Mouse (Mus musculus) forebrain, embryonic 14.5 days (tissue): Measurements from ENCODE around the gene Ankk1. TPM values are rescaled to one million over a fixed set of nuclear protein-coding genes. Genes with fewer than 3 reads are reported as not detected.

Experiments used
- ATAC-seq: fragments of 200-750 bp; cut with Nextera tagmentation; 2 replicates; pipeline ENCODE4 v1.8.0; 2017; ENCODE audit warnings: mild to moderate bottlenecking, moderate library complexity
- DNase-seq: peaks from one replicate; pipeline ENCODE4 v3.0.0-alpha.2; 2015; ENCODE audit warnings: low spot score
- H3K27ac ChIP-seq: fragments of 300-500 bp; sonication (generic); 2 replicates; pipeline ENCODE4 v1.5.1; 2014; ENCODE audit warnings: low read depth, mild to moderate bottlenecking, control low read depth, low read length, moderate library complexity
- H3K27me3 ChIP-seq: fragments of 300-500 bp; sonication (generic); replicated peaks from 2 replicates; pipeline ENCODE4 v1.6.1; 2014; ENCODE audit warnings: low read length, control low read depth, mixed read lengths; ENCODE audit not compliant: control insufficient read depth, insufficient read depth
- H3K36me3 ChIP-seq: fragments of 300-500 bp; sonication (generic); 2 replicates; pipeline ENCODE4 v1.6.1; 2014; ENCODE audit warnings: low read length, control low read depth; ENCODE audit not compliant: control insufficient read depth, insufficient read depth
- H3K4me1 ChIP-seq: fragments of 300-500 bp; sonication (generic); 2 replicates; pipeline ENCODE4 v1.6.1; 2014; ENCODE audit warnings: antibody characterized with exemption, low read length, control low read depth; ENCODE audit not compliant: control insufficient read depth, insufficient read depth
- H3K4me2 ChIP-seq: fragments of 300-500 bp; sonication (generic); 2 replicates; pipeline ENCODE4 v1.6.1; 2014; ENCODE audit warnings: mild to moderate bottlenecking, control low read depth, low read length
- H3K4me3 ChIP-seq: fragments of 300-500 bp; sonication (generic); 2 replicates; pipeline ENCODE4 v1.5.1; 2014; ENCODE audit warnings: low read depth, low read length, control low read depth
- H3K9ac ChIP-seq: fragments of 300-500 bp; sonication (generic); 2 replicates; pipeline ENCODE4 v1.6.1; 2014; ENCODE audit warnings: mild to moderate bottlenecking, low read length, control low read depth, moderate library complexity
- H3K9me3 ChIP-seq: fragments of 300-500 bp; sonication (generic); replicated peaks from 2 replicates; pipeline ENCODE4 v1.6.1; 2016; ENCODE audit warnings: low read length, control low read depth, mixed read lengths; ENCODE audit not compliant: control insufficient read depth
- WGBS: fragments of 180-500 bp; shearing (Covaris S2); extraction: QIAGEN DNeasy Blood & Tissue Kit; methylation state at CpG from one replicate; pipeline ENCODE4 v1.1.7; 2014; 5-methylcytosine and 5-hydroxymethylcytosine counted together
- polyA plus RNA-seq: library from polyadenylated mRNA; unstranded; fragments of >200 nt; fragmentation: Nextera tagmentation; extraction: Ambion mirVana; gene quantifications from 2 replicates; pipeline ENCODE4 v1.2.1, GENCODE M21; 2014

Ankk1 gene
- polyA plus RNA-seq, 1 experiment from 2014 or later: 0.14 TPM

GRCm38 (mm10) chr9:49425585-49425984 lies 1.2 kb downstream of the Ankk1 start:
- H3K27me3 ChIP-seq: no peaks in the 10 kb centered on the region
- DNase-seq: no peak
- H3K4me1 ChIP-seq: no peaks in the 10 kb centered on the region
- no peak overlapping the region for H3K9ac ChIP-seq
- H3K4me2 ChIP-seq: no peak overlapping the region
- H3K4me3 ChIP-seq: no peak overlapping the region
- ATAC-seq: no peak
- H3K9me3 ChIP-seq: no peaks in the 10 kb centered on the region
- no peak overlapping the region for H3K27ac ChIP-seq
- no peaks in the 10 kb centered on the region for H3K36me3 ChIP-seq
- WGBS: 64% methylated on average over 1 of the region's 1 CpGs

GRCm38 (mm10) chr9:49423866-49424265 lies 3.0 kb downstream of the Ankk1 start:
- ATAC-seq (no peak), DNase-seq (no peak)
- no peak overlapping the region for H3K4me2 ChIP-seq
- no peaks in the 10 kb centered on the region for H3K36me3 ChIP-seq
- 90% methylated on average over 5 of the region's 5 CpGs for WGBS
- no peaks in the 10 kb centered on the region for H3K27me3 ChIP-seq
- no peaks in the 10 kb centered on the region for H3K9me3 ChIP-seq
- H3K27ac ChIP-seq: no peak overlapping the region
- H3K4me3 ChIP-seq: no peak overlapping the region
- no peaks in the 10 kb centered on the region for H3K4me1 ChIP-seq
- no peak overlapping the region for H3K9ac ChIP-seq

- Histone ChIP-seq H3K4me3 (no peak overlapping the region), H3K36me3 (no peaks in the 10 kb centered on the region), H3K4me1 (no peaks in the 10 kb centered on the region), H3K4me2 (no peak overlapping the region), H3K9ac (no peak overlapping the region), H3K9me3 (no peaks in the 10 kb centered on the region), H3K27me3 (no peaks in the 10 kb centered on the region), H3K27ac (no peak overlapping the region)
- WGBS: 86% methylated on average over 5 of the region's 5 CpGs
- no peak for DNase-seq
- no peak for ATAC-seq
Measured at GRCm38 (mm10) chr9:49410621-49411020, 16.2 kb downstream of the Ankk1 start.

GRCm38 (mm10) chr9:49407028-49407427 lies 19.8 kb downstream of the Ankk1 start:
- Histone ChIP-seq H3K36me3 (no peaks in the 10 kb centered on the region), H3K4me2 (no peak overlapping the region), H3K27ac (no peak overlapping the region), H3K4me1 (no peaks in the 10 kb centered on the region), H3K9me3 (no peaks in the 10 kb centered on the region), H3K9ac (no peak overlapping the region), H3K27me3 (no peaks in the 10 kb centered on the region), H3K4me3 (no peak overlapping the region)
- WGBS: 88% methylated on average over 5 of the region's 5 CpGs
- DNase-seq (no peak), ATAC-seq (no peak)

- Histone ChIP-seq H3K4me1 (no peaks in the 10 kb centered on the region), H3K27ac (no peak overlapping the region), H3K4me3 (no peak overlapping the region), H3K4me2 (no peak overlapping the region), H3K9me3 (no peaks in the 10 kb centered on the region), H3K9ac (no peak overlapping the region), H3K27me3 (no peaks in the 10 kb centered on the region), H3K36me3 (no peaks in the 10 kb centered on the region)
- DNase-seq (no peak), ATAC-seq (no peak)
- WGBS: 72% methylated on average over 2 of the region's 2 CpGs
Measured at GRCm38 (mm10) chr9:49403711-49404110, 23.1 kb downstream of the Ankk1 start.

GRCm38 (mm10) chr9:49396006-49396405 lies 30.8 kb downstream of the Ankk1 start:
- Histone ChIP-seq H3K4me1 (no peaks in the 10 kb centered on the region), H3K9me3 (no peaks in the 10 kb centered on the region), H3K4me3 (no peak overlapping the region), H3K27ac (no peak overlapping the region), H3K4me2 (no peak overlapping the region), H3K27me3 (no peaks in the 10 kb centered on the region), H3K9ac (no peak overlapping the region), H3K36me3 (no peaks in the 10 kb centered on the region)
- DNase-seq: no peak
- ATAC-seq: no peak

GRCm38 (mm10) chr9:49392242-49392641 lies 34.6 kb downstream of the Ankk1 start:
- 57% methylated on average over 2 of the region's 2 CpGs for WGBS
- H3K27ac ChIP-seq: no peak overlapping the region
- H3K9ac ChIP-seq: no peak overlapping the region
- H3K4me1 ChIP-seq: no peaks in the 10 kb centered on the region
- H3K9me3 ChIP-seq: no peaks in the 10 kb centered on the region
- H3K4me2 ChIP-seq: no peak overlapping the region
- H3K4me3 ChIP-seq: no peak overlapping the region
- no peak for ATAC-seq
- no peaks in the 10 kb centered on the region for H3K27me3 ChIP-seq
- no peaks in the 10 kb centered on the region for H3K36me3 ChIP-seq
- no peak for DNase-seq

- 18% methylated on average over 11 of the region's 11 CpGs for WGBS
- Histone ChIP-seq H3K4me2 (no peak overlapping the region), H3K36me3 (no peaks in the 10 kb centered on the region), H3K9me3 (no peaks in the 10 kb centered on the region), H3K9ac (no peak overlapping the region), H3K27ac (no peak overlapping the region), H3K4me1 (0 out of 2 replicates have a peak, but pooled peaks cover 3% of the 10 kb centered on the region), H3K27me3 (no peaks in the 10 kb centered on the region), H3K4me3 (no peak overlapping the region)
- DNase-seq (peak; percentile 61), ATAC-seq (no peak)
Measured at GRCm38 (mm10) chr9:49386119-49386518, 40.7 kb downstream of the Ankk1 start.

- Histone ChIP-seq H3K9me3 (no peaks in the 10 kb centered on the region), H3K36me3 (no peaks in the 10 kb centered on the region), H3K4me3 (no peak overlapping the region), H3K27me3 (no peaks in the 10 kb centered on the region), H3K4me1 (0 out of 2 replicates have a peak, but pooled peaks cover 3% of the 10 kb centered on the region), H3K4me2 (no peak overlapping the region), H3K9ac (no peak overlapping the region), H3K27ac (no peak overlapping the region)
- WGBS: 67% methylated on average over 7 of the region's 7 CpGs
- DNase-seq (no peak), ATAC-seq (no peak)
Measured at GRCm38 (mm10) chr9:49385301-49385700, 41.5 kb downstream of the Ankk1 start.
